Mouse (Mus musculus) ES-E14 (cell line): ENCODE measurements at regions not wholly inside any gene's neighbourhood (a gene's known extent, or its start where the extent isn't known, plus 50 kb on each side); places are given as distances from the start of the nearest gene placed in this dataset.

Experiments
- DNase-seq: peaks from one replicate; pipeline ENCODE4 v3.0.0-alpha.2; 2013; ENCODE audit warnings: low read depth, low spot score
- H3K27ac ChIP-seq: 2 replicates; pipeline ENCODE4 v1.5.1; 2012; ENCODE audit warnings: low read depth, mild to moderate bottlenecking, low read length, moderate library complexity, mixed read lengths; ENCODE audit not compliant: poor library complexity, insufficient read depth, severe bottlenecking
- H3K36me3 ChIP-seq: 2 replicates; pipeline ENCODE4 v1.6.1; 2012; ENCODE audit warnings: mild to moderate bottlenecking, low read length, moderate library complexity, mixed read lengths; ENCODE audit not compliant: control insufficient read depth, poor library complexity, insufficient read depth, severe bottlenecking
- H3K4me1 ChIP-seq, 2 experiments: fragments of 150-350 bp in 1 of 2; sonication (generic) in 1 of 2; 2 replicates each; pipeline ENCODE4 v1.6.1; 2012; ENCODE audit warnings: low read length in 2 of 2, mild to moderate bottlenecking in 1 of 2, mixed read lengths in 1 of 2; ENCODE audit not compliant: control insufficient read depth in 2 of 2, insufficient read depth in 2 of 2, poor library complexity in 1 of 2
- H3K4me3 ChIP-seq, 2 experiments: fragments of 150-350 bp in 1 of 2; sonication (generic) in 1 of 2; 2 replicates each; pipeline ENCODE4 v1.5.1; 2012; ENCODE audit warnings: low read length in 2 of 2, low read depth in 1 of 2, mild to moderate bottlenecking in 1 of 2, mixed read lengths in 1 of 2; ENCODE audit not compliant: insufficient read depth in 1 of 2, poor library complexity in 1 of 2, severe bottlenecking in 1 of 2
- H3K9ac ChIP-seq: 2 replicates; pipeline ENCODE4 v1.6.1; 2012; ENCODE audit warnings: low read depth, mild to moderate bottlenecking, low read length, mixed read lengths; ENCODE audit not compliant: poor library complexity, insufficient read depth, severe bottlenecking
- H3K9me3 ChIP-seq: fragments of 150-350 bp; sonication (generic); 2 replicates; pipeline ENCODE4 v1.6.1; 2012; ENCODE audit warnings: low read depth, mild to moderate bottlenecking, low read length; ENCODE audit not compliant: control insufficient read depth, insufficient read depth
- CHD2 ChIP-seq: IDR thresholded peaks from 2 replicates; pipeline ENCODE4 v1.6.1; 2014; ENCODE audit warnings: mild to moderate bottlenecking, low read depth, low read length, inconsistent platforms
- HCFC1 ChIP-seq: IDR thresholded peaks from 2 replicates; pipeline ENCODE4 v1.6.1; 2012; ENCODE audit warnings: low read length, inconsistent platforms, borderline replicate concordance; ENCODE audit not compliant: insufficient read depth
- MAFK ChIP-seq: IDR thresholded peaks from 2 replicates; pipeline ENCODE4 v1.6.1; 2014; ENCODE audit warnings: mild to moderate bottlenecking, low read depth, low read length, inconsistent platforms; ENCODE audit not compliant: insufficient read depth
- ZC3H11A ChIP-seq: IDR thresholded peaks from 2 replicates; pipeline ENCODE4 v1.6.1; 2012; ENCODE audit warnings: low read depth, mild to moderate bottlenecking, inconsistent platforms, low read length, borderline replicate concordance
- ZNF384 ChIP-seq: IDR thresholded peaks from 2 replicates; pipeline ENCODE4 v1.6.1; 2012; ENCODE audit warnings: low read depth, low read length, inconsistent platforms
- in situ Hi-C, 2 experiments: fragments of 600-800 bp; cut with MboI; formaldehyde crosslinking; loops; one replicate each; pipeline ENCODE4 v1.15.1; 2025; ENCODE audit warnings: low sequenced_read_pairs in 2 of 2, inconsistent platforms in 1 of 2; ENCODE audit not compliant: unreplicated experiment in 2 of 2

GRCm38 (mm10) chr17:61696717-61697116 is 1184.4 kb downstream of the Efna5 start:
- Histone ChIP-seq H3K27ac (no peak overlapping the region), H3K36me3 (no peaks in the 10 kb centered on the region), H3K4me3 (no peak overlapping the region), H3K4me1 (no peaks in the 10 kb centered on the region), H3K9ac (no peak overlapping the region), H3K9me3 (no peaks in the 10 kb centered on the region)
- in situ Hi-C loops = no loop called here
- no peak for DNase-seq
- no peak for TF ChIP-seq CHD2
- TF ChIP-seq ZNF384 = peak; percentile 70; the same call in 1 of the 2 replicates

- Histone ChIP-seq H3K4me1 (no peaks in the 10 kb centered on the region), H3K9me3 (no peaks in the 10 kb centered on the region), H3K36me3 (no peaks in the 10 kb centered on the region), H3K4me3 (no peak overlapping the region), H3K27ac (no peak overlapping the region), H3K9ac (no peak overlapping the region)
- TF ChIP-seq CHD2 (no peak), ZNF384 (no peak), ZC3H11A (no peak), MAFK (no peak), HCFC1 (no peak)
- DNase-seq = no peak
- in situ Hi-C loops = no loop called here
These were observed 1194.8 kb downstream of the Efna5 start for GRCm38 (mm10) chr17:61686325-61686724.

- no peak for TF ChIP-seq CHD2
- TF ChIP-seq HCFC1 = no peak
- no peak for TF ChIP-seq MAFK
- no peak for TF ChIP-seq ZNF384
- no peak for TF ChIP-seq ZC3H11A
- Histone ChIP-seq H3K4me1 (no peaks in the 10 kb centered on the region), H3K27ac (no peak overlapping the region), H3K36me3 (no peaks in the 10 kb centered on the region), H3K9me3 (no peaks in the 10 kb centered on the region), H3K9ac (no peak overlapping the region), H3K4me3 (no peak overlapping the region)
- in situ Hi-C loops = no loop called here
- DNase-seq = no peak
These were observed 1196.6 kb downstream of the Efna5 start for GRCm38 (mm10) chr17:61684524-61684923.

GRCm38 (mm10) chr17:61670651-61671050 is 1210.5 kb downstream of the Efna5 start:
- no peak overlapping the region for H3K4me3 ChIP-seq
- no peak overlapping the region for H3K9ac ChIP-seq
- no peaks in the 10 kb centered on the region for H3K36me3 ChIP-seq
- DNase-seq = no peak
- H3K27ac ChIP-seq = no peak overlapping the region
- no peaks in the 10 kb centered on the region for H3K9me3 ChIP-seq
- H3K4me1 ChIP-seq = no peaks in the 10 kb centered on the region
- in situ Hi-C loops = no loop called here
- TF ChIP-seq ZNF384 (no peak), MAFK (no peak), CHD2 (no peak), HCFC1 (no peak), ZC3H11A (no peak)

- TF ChIP-seq MAFK (no peak), ZNF384 (no peak), HCFC1 (no peak), ZC3H11A (no peak), CHD2 (no peak)
- Histone ChIP-seq H3K9me3 (no peaks in the 10 kb centered on the region), H3K4me1 (no peaks in the 10 kb centered on the region), H3K9ac (no peak overlapping the region), H3K4me3 (no peak overlapping the region), H3K36me3 (no peaks in the 10 kb centered on the region), H3K27ac (no peak overlapping the region)
- DNase-seq = no peak
- in situ Hi-C loops = no loop called here
These were observed 1213.7 kb downstream of the Efna5 start for GRCm38 (mm10) chr17:61667428-61667827.
